Mouse (Mus musculus) megakaryocyte progenitor cell, adult 5-6 weeks (primary cell): ENCODE measurements around the gene Slit3. TPM values are rescaled to one million over a fixed set of nuclear protein-coding genes. Genes with fewer than 3 reads are reported as not detected.

ENCODE experiments used
- ATAC-seq: replicated peaks from 2 replicates; pipeline ENCODE4 v1.8.0; 2016; ENCODE audit warnings: mild to moderate bottlenecking, moderate TSS enrichment, inconsistent platforms; ENCODE audit not compliant: poor library complexity
- total RNA-seq, 2 experiments: library from RNA; stranded (forward) in 1 of 2; stranded (reverse) in 1 of 2; fragments of 157-497, 149-512 nt in 1 of 2; fragments of 200-1000 nt in 1 of 2; gene quantifications; 2 replicates each; pipeline versions ENCODE4 v1.2.3 to v1.2.4; 2015 to 2017

Gene Slit3
- total RNA-seq, 2 experiments from 2014 or later, result not detected

DNA sequence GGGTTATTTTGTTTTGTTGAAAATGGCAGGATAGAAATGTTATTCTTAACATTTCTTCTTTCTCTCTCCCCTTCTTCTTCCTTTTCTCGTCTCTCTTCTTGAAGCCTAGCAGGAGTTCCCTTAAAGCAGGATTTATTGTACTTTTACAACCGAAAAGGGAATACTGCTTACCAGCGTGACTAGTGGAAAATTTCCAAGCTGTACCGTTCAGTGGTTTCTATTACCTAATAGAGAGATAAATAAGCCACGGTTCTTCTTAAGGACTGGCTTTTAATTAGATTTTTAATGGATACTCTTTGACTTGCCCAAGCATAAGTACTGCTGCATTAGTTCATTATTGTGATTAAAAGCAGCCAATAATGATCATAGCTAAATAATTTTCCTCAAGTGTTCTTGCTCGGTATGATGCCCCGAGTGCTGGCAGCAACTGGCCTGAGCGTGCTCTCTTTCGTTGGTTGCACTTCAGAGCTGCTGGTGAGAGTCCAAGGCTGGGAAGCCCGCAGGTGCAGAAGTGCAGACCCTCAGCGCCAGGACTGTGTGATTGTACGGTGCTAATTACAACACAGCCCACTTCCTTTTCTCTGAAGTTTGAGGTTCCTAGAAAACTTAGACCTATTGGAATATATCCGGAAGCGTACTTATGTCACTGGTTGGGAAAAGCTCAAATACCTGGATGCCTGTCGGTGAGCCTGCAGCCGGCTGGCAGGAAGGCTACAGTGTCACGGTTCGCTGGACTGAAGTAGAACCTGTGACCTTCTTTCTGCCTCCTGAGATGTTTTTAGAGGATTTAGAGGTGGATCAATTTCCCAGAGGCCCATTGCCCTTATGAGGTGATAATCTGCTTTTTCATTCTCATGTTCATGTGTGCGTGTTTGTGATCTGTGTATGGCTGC is 217.1 kb downstream of the Slit3 start:
- no peak for ATAC-seq

DNA sequence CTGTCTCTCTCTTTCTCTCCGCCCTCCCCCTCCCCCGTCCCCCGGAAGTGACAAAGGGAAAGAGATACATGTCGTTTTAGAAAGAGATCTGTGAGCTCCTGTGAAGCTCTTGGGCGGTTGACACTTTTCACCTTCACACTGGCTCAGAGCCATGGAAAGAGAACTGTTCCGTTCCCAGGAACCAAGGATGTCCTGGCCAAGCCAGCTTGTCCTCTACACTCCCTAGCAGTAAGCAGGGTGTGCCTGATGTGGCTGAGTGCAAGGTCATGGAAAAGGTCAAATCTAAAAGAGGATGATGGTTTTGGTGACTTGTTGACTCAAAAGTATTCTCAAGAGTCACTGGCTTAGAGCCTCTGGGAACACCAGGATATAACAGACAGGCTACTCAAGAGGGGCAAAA is 219.7 kb downstream of the Slit3 start:
- ATAC-seq, result no peak

DNA sequence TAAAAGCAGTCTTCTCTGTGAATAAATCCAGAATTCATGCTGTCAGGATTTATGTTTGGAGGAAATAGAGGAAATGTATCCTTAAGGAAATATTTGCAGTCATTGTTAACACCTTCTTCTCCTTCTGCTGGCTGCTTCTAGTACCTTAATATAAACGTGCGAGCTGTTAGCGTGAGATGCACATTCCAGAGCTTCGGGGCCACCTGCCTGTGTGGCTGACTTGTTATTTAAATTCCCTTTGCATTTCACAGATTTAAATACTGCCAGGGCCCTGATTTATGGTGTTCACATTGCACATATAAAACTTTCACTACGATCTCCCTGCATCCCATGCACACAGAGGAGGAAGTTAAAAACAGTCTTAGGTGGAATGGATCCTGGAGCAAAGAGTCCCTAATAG is 221.5 kb downstream of the Slit3 start:
- ATAC-seq, result no peak

DNA sequence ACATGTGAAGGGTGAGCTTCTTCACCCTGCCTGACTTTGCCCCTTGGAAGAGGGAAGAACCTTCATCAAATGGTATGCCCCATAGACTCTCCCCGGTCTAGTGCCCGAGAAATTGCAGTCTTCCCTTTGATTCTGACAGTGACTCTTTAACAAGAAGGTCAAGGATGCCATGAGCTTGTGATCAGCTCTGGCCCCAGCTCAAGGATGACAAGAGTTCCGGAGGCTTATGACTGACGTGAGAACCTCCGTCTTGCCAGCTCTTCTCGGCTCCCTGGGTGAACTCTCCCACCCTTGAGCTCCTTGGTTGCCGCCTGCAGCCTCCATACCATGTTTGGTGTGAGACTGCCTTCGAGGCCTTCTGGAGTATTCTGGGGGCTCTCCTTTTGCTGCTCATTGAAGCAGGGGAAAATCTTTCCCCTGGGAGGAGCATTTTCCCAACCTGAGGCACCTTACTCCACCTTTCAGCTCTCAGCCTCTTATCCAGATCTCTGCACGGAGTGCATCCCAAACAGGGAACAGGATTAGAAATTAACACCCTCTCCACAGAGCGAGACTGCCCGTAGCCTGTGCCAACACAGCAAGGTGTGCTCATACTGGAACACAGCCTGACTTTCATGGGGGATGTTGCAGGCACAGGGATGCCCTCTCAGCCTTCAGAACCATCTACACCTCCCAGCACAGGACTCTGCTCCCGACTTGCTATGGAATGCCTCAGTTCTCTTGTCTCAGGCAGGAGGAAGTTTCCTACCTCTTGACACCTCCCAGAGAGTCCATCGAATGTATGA is 224.9 kb downstream of the Slit3 start:
- no peak for ATAC-seq

DNA sequence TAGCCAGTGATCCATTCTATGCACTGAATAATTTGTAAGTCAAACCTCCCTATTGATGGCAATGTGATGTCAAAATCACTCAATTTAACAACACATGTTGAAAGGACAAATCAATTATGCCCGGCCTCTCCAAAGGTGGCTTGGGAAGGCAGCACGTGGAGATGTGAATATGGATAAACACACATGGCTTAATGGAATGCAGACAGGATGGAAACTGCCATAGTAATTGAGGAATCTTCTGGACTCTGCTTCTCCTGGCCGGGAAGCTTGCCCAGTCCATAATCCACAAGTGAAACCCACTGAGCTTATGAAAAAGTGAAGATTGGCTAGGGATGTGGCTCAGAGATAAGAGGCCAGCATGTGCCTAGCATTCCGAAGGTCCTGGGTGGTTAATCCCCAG is 227.1 kb downstream of the Slit3 start:
- ATAC-seq, result no peak

DNA sequence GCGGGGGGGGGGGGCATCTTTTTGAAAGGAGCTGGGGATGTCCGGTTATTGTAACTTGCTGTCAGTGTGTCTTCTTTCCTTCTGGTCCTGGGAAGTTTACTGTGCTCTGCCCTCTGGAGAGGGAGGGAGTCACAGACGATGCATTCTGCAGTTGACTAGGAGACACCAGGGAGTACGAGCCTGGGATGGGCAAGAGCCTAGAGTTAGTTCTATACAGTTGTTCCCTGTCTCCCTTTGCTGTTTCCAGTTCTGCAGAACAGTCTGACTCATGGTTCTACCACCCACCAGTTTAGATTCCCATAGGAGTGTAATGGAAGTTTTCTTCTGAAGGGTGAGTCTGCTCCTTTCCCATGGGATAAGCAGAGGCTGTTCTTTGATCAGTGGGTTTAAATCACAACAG is 229.9 kb downstream of the Slit3 start:
- no peak for ATAC-seq

DNA sequence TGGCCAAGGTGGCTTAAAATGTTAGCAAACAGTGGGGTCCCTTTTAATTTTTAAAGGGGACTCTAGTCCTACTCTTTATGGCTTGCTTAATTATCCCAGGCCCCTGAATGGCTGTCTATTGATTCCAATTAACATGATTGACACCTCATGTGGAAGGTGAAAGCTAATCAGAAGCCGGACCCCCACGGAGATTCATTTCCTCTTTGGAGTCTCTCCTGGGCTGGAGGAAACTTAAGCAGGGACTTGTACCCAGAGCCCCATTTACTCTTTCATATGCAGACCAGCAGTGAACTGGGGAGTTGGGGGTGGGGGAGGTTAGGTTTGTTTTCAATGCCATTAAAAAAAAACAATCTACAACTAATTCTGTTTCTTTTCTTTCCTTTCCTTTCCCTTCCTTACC is 230.4 kb downstream of the Slit3 start:
- ATAC-seq, result no peak

DNA sequence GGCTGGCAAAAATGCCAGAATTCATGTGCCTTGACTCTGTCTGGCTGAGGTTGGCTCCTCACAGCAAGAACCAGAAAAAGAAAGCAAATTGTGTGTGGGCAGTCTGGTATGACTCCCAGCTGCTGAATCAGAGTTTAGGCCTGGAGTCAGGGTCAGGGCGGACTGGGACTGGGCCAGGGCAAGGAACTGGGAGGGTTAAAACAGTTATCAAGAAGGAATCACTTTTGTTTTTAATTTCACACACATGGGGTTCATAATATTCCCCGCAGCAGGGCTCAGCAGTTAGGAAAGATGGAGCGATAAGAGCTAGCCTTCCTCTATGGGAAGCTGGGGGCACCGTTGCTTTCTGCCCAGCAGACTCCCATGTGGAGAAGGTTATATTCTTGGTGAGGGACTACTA is 234.8 kb downstream of the Slit3 start:
- no peak for ATAC-seq

DNA sequence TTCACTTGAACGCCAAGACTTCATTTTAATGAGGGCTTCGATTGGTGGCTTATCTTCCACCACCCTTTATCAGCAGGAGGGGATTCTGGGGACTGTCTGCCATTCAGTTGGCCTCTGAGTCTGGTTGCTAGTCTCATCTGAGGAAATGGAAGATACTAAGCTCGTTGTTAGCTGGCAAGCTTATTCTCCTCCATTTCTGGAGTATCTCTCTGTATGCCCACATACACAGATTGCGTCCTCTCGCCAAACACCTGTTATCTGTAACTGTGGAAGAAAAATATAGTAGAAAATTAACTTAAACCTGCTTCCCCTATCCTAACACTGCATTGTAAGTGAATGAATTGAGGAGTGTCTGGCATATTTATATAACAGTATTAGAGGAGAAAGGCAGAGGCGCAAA is 240.0 kb downstream of the Slit3 start:
- ATAC-seq, result no peak

DNA sequence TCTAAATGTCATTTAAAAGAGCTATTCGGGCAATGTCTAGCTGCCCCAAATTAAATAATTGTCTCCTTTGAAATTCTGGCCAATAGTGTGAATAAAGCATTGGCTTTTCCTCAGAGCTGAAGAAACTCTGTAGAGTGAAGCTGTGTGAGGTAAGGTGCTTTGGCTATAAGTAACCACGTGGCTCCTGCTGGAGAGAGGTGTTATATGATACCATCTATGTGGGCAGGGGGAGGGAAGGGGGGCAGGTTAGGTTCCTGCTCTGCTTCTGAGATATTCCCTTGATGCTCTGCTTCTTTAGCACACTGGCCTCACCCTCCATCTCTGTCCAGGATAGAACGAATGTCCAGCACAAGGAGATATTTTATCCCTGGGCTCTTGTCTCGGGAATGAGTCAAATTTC is 242.0 kb downstream of the Slit3 start:
- no peak for ATAC-seq

DNA sequence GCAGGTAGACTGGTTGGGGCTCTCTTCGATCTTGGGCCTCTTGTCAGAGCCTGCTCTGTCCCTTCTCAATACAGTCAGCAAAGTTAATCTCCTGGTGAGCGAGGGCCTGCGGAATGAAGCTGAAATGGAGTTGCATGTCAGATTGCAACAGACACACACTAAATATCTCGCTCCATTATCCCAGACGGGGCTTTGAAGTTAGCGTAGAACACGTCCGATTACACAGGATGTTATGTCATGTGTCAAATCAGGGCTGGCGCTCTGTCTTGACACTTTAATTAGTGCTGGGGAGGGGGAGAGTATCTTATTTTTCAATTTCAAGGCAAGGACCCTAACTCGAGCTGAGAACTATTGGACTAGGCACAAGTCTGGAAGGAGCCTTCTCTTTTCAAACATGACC is 243.4 kb downstream of the Slit3 start:
- ATAC-seq, result no peak

DNA sequence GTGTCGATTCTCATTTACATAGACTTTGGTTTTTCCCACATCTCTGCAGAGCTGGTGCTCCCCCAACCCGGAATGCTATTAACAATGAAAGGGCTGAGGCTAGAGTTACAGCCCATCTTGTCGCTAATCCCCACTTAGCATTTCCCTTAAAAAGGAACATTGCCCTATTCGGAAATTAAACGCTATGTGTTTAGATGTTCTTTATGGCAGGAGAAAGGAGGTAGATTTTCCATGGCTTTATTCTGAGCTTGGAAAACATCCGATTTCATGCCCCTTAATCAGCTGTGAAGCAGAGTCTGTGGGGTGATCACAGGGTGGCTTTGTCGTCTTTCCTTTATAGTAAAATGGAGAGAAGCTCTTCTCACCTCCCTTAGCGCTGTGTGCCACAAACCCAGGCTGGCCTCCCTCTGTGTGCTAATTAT is 244.5 kb downstream of the Slit3 start:
- no peak for ATAC-seq

DNA sequence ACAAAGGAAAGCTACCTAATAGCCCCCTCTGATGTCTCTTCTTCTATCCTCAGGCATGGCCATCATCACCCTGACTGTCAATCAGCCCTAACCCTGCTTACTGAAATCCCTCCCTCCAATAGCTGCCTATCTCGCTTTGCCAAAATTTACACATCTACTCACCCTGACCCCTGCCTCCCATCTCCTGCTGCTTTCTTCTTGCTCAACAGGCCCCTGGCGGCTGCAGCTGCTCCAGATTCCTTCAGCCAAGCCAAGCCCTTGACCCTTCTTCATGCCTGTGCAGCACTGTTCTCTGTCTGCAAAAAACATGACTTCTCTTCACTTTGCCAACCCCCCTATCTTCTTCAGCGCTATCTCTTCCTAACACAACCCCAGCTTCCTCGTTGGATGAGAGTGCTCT is 245.6 kb downstream of the Slit3 start:
- ATAC-seq, result no peak

DNA sequence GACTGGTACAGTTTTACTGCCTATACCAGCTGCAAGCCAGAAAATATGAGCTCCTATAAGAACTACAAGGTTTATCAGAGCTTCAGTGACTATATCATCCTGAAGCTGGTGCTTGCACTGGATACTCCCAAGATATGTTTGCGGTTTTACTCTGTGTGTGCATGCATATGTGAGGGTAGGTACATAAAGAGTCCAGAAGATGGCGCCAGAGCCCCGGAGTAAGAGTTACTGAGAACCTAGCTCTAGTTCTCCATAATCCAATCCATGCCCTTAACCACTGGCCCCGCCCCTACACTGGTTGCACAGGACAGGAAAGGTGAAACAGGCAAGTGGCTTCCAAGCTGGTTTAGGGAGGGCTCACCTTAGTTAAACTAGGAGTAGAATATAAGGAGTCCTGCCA is 246.2 kb downstream of the Slit3 start:
- ATAC-seq, result no peak

DNA sequence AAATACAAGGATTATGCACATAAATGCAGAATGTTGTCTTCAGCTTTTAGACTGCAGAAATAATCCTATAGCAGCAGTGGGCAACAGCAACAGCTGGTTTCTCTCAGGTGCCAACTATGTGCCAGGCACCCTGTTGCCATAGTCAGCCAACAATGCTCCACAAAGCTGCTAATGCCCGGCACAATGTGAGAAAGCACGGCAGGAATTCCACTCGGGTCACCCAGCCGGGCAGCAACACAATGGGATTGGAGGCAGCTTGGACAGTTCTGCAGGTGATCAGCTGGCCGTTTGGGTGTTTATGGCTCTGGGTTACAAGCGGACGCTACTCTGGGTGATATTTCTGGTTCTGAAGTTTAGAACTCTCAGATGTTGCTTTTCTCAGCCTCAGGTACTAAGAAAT is 248.9 kb downstream of the Slit3 start:
- no peak for ATAC-seq

DNA sequence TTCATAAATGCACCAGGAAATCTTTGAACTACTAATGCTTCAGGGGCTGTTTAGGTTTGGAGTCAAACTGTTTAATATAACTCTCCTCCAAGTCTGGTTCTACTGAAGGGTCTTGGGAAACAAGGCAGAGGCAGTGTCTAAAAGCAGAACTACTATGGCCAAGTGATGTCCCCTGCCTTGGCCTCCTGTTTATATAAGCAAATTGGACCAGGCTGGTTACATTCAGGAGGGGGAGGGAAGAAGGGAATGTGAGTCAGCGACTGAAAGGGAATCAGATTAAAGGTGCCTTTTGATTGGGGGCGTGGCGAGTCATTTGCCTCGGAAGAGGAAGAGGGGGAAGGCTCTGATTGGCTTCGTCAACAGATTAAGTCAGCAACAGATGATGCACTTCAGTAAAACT is 249.7 kb downstream of the Slit3 start:
- no peak for ATAC-seq

DNA sequence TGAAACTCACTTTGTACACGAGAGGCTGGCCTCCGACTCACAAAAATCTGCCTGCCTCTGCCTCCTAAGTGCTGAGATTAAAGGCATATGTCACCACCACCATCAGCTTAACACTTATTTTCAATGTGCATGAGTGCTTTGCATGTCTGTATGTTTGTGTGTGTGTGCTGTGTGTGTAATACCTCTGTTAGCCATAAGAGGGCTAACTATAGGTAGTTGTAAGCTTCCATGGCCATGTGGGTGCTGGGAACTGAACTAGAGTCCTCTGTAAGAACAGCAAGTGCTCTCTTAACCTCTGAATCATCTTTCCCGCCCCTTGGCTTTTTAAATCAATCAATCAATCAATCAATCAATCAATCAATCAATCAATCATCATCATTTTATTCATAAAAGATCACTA is 251.4 kb downstream of the Slit3 start:
- ATAC-seq, result no peak

DNA sequence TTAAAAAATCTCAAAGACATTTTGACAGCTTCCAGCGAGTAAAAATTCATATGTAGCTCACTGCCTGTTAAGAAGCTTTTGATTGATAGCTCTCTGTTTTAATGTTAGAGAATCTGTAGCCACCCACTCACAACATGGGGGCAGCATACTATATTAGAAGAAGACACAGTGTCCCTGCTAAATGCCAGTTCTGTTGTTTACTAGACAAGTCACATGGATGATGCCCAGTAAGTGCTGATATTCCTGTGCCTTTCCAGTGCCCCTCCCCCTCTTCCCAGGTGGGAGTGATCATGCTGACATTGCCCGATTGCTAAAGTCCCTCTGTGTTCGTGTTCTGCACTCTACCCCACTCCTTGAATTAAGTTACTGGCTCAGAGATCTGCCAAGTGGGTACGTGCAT is 254.0 kb downstream of the Slit3 start:
- ATAC-seq, result no peak

DNA sequence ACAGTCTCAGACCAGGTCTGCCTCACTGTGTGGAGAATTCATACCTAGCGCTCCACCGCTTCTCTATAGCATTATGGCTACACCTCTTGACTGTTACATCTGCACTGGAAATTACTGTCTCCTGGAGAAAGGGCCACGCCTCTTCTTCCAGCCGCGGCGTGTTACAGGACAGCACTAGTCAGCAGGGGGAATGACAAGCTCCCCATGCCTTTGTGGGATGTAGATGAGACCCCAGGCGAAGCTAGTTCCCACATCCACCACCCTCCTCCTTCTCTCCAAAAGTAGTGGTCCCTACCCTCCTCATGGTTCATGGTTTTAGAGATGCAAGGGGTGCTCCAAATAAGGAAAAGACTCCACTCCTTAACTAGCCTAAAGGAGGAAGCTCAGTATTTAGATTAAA is 257.8 kb downstream of the Slit3 start:
- no peak for ATAC-seq

DNA sequence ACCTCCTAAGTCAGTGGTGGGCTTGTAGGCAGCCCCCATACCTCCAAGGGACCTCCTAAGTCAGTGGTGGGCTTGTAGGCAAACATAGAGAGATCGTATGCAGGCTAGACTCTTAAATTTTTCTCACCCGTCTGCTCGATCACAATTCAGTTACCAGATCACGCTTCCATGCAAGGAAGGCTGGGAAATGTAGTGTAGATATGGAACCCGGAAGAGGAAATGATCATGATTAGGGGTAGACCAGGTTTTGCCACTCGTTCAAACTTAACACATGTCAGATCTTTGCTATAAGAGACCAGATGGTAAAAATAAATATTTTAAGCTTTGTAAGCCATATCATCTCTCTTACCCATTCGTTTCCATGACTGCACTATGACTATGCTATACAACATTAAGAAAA is 258.4 kb downstream of the Slit3 start:
- ATAC-seq, result no peak

DNA sequence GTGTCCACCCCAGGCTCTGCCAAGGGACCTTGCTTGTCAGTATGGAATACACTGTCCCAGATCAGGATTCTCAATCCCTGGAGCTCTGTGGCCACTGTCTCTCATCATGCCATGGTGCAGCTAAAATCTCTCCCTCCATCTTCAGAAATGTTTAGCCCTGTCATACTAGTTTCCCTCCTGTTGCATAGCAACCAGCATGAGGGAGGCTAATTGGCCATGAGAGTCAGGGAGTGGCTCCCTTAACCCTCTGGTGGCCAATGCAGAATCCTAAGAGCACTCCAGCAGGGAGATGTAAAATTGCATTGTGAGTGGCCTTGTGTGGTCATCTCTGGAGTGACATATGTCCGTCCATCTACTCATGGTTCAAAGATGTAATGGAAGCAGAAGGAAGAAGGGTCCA is 259.7 kb downstream of the Slit3 start:
- ATAC-seq, result no peak

DNA sequence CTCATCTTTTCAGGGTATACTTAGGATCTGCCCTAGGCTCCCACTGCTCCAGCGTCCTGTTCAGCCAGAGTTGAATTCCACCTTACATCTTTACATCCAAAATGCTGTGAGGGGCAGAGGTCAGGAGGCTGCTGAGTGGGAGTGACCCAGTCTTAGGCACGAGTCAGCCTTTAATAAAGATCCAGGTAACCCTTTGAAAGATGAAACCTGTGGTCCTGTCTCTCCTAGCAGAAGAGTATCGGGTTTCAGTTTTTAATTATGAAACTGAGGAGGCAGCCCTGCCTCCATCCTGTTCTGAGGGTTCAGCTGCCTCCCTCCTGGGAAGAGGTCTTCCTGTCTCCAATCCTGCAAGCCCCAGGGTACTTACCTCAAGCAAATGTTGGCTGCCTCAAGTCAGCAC is 264.4 kb downstream of the Slit3 start:
- ATAC-seq, result no peak
